Mouse (Mus musculus) lung, adult 2 months (tissue): Measurements from ENCODE around the gene Glmn.

Experiments used
- CTCF ChIP-seq: fragments of 200-500 bp; IDR thresholded peaks from 2 replicates; pipeline ENCODE4 v1.5.1; 2011; ENCODE audit warnings: mild to moderate bottlenecking, low read length, control low read depth; ENCODE audit not compliant: insufficient read depth
- POLR2A ChIP-seq: fragments of 200-500 bp; IDR thresholded peaks from 2 replicates; pipeline ENCODE4 v1.6.1; 2011; ENCODE audit warnings: low read depth, mild to moderate bottlenecking, control low read depth, low read length, borderline replicate concordance; ENCODE audit errors: extremely low read depth

DNA sequence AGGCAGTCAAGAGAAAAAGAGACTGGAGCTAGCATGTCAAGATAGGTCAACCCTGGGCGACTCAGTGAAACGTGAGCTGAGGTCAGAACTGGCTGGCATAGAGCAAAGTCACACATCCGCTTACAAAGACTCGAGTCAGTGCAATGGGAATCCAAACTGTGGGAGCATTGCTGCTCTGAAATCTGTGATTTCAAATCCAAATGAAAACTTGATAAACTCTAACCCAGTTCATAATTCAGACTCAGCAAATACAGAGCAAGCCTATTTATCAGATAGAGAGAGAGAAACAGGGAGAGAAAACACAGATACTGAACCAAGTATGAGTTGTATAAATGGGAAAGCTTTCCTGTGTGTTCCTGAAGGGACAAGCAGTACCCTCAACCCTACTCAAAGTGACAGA, 90.4 kb downstream of the Glmn start, which contains the start of gene Gm42669:
- TF ChIP-seq CTCF, result no peak
- no peak for TF ChIP-seq POLR2A
